Mouse (Mus musculus) CH12.LX (cell line): ENCODE measurements around the gene Prg4. TPM values are rescaled to one million over a fixed set of nuclear protein-coding genes. Genes with fewer than 3 reads are reported as not detected.

Experiments
- DNase-seq: peaks from one replicate; pipeline ENCODE4 v3.0.0-alpha.2; 2013; ENCODE audit errors: extremely low read depth
- H3K27ac ChIP-seq: 2 replicates; pipeline ENCODE4 v1.5.1; 2012; ENCODE audit warnings: low read depth, mild to moderate bottlenecking, control low read depth, moderate library complexity; ENCODE audit not compliant: insufficient read depth
- H3K27me3 ChIP-seq: replicated peaks from 2 replicates; pipeline ENCODE3; 2012; ENCODE audit warnings: inconsistent platforms
- H3K36me3 ChIP-seq, 2 experiments: replicated peaks in 1 of 2; 2 replicates each; pipeline versions ENCODE3 to v1.6.1; 2012; ENCODE audit warnings: inconsistent platforms in 1 of 2, low read length in 1 of 2, mild to moderate bottlenecking in 1 of 2, mixed read lengths in 1 of 2, moderate library complexity in 1 of 2; ENCODE audit not compliant: control insufficient read depth in 1 of 2, insufficient read depth in 1 of 2
- H3K4me1 ChIP-seq, 2 experiments: 2 replicates each; pipeline ENCODE4 v1.6.1; 2012; ENCODE audit warnings: inconsistent platforms in 1 of 2, moderate library complexity in 1 of 2; ENCODE audit not compliant: insufficient read depth in 2 of 2, control insufficient read depth in 1 of 2
- H3K4me2 ChIP-seq: 2 replicates; pipeline ENCODE4 v1.6.1; 2012; ENCODE audit warnings: low read depth, mild to moderate bottlenecking, control low read depth; ENCODE audit not compliant: poor library complexity, insufficient read depth, severe bottlenecking
- H3K4me3 ChIP-seq, 3 experiments: fragments of 150-350 bp in 1 of 3; sonication (generic) in 1 of 3; replicated peaks in 1 of 3; 2 replicates each; pipeline versions ENCODE3 to v1.5.1; 2011 to 2012; ENCODE audit warnings: low read depth in 2 of 3, low read length in 2 of 3, mild to moderate bottlenecking in 2 of 3, moderate library complexity in 2 of 3, control low read depth in 1 of 3, improper control_type of control experiment in 1 of 3, inconsistent platforms in 1 of 3, mixed read lengths in 1 of 3; ENCODE audit not compliant: poor library complexity in 1 of 3
- H3K79me2 ChIP-seq: replicated peaks from 2 replicates; pipeline ENCODE4 v1.6.1; 2012; ENCODE audit warnings: mild to moderate bottlenecking, moderate library complexity; ENCODE audit not compliant: control insufficient read depth, poor library complexity, insufficient read depth, severe bottlenecking; ENCODE audit errors: extremely low read depth
- H3K9ac ChIP-seq: 2 replicates; pipeline ENCODE4 v1.6.1; 2012; ENCODE audit warnings: low read depth, mild to moderate bottlenecking, control low read depth, moderate library complexity; ENCODE audit not compliant: insufficient read depth
- H3K9me3 ChIP-seq: replicated peaks from 2 replicates; pipeline ENCODE3; 2012; ENCODE audit warnings: low read length, inconsistent platforms, mixed read lengths
- CHD2 ChIP-seq: IDR thresholded peaks from 2 replicates; pipeline ENCODE4 v1.6.1; 2011; ENCODE audit warnings: low read length, improper control_type of control experiment
- CTCF ChIP-seq, 2 experiments: IDR thresholded peaks in 1 of 2; conservative IDR thresholded peaks in 1 of 2; 2 replicates each; pipeline ENCODE4 v1.5.1; 2011 to 2012; ENCODE audit warnings: low read depth in 2 of 2, low read length in 2 of 2, improper control_type of control experiment in 1 of 2, inconsistent platforms in 1 of 2, mild to moderate bottlenecking in 1 of 2, moderate library complexity in 1 of 2
- E2F4 ChIP-seq: IDR thresholded peaks from 2 replicates; pipeline ENCODE4 v1.6.1; 2011; ENCODE audit warnings: low read depth, low read length, improper control_type of control experiment; ENCODE audit not compliant: insufficient replicate concordance
- ELF1 ChIP-seq: IDR thresholded peaks from 2 replicates; pipeline ENCODE4 v1.6.1; 2014; ENCODE audit warnings: low read depth, mild to moderate bottlenecking, inconsistent platforms, low read length, improper control_type of control experiment
- ETS1 ChIP-seq: conservative IDR thresholded peaks from 2 replicates; pipeline ENCODE4 v1.6.1; 2012; ENCODE audit warnings: low read depth, mild to moderate bottlenecking, inconsistent platforms, low read length, improper control_type of control experiment, moderate library complexity
- GABPA ChIP-seq: IDR thresholded peaks from 2 replicates; pipeline ENCODE4 v1.6.1; 2012; ENCODE audit warnings: low read depth, low read length, improper control_type of control experiment, inconsistent platforms; ENCODE audit not compliant: insufficient replicate concordance
- JUND ChIP-seq: conservative IDR thresholded peaks from 2 replicates; pipeline ENCODE4 v1.6.1; 2011; ENCODE audit warnings: low read depth, low read length, improper control_type of control experiment
- MAFK ChIP-seq: IDR thresholded peaks from 2 replicates; pipeline ENCODE4 v1.6.1; 2011; ENCODE audit warnings: low read length, improper control_type of control experiment; ENCODE audit not compliant: insufficient replicate concordance
- MAZ ChIP-seq: IDR thresholded peaks from 2 replicates; pipeline ENCODE4 v1.6.1; 2012; ENCODE audit warnings: low read depth, mild to moderate bottlenecking, inconsistent platforms, low read length, improper control_type of control experiment, moderate library complexity
- MEF2A ChIP-seq: IDR thresholded peaks from 2 replicates; pipeline ENCODE4 v1.6.1; 2014; ENCODE audit warnings: low read depth, mild to moderate bottlenecking, inconsistent platforms, low read length, improper control_type of control experiment, borderline replicate concordance
- MXI1 ChIP-seq: IDR thresholded peaks from 2 replicates; pipeline ENCODE4 v1.6.1; 2011; ENCODE audit warnings: mild to moderate bottlenecking, low read depth, low read length, improper control_type of control experiment
- NELFE ChIP-seq: IDR thresholded peaks from 2 replicates; pipeline ENCODE4 v1.6.1; 2011; ENCODE audit warnings: low read depth, low read length, improper control_type of control experiment
- POLR2A ChIP-seq: IDR thresholded peaks from 2 replicates; pipeline ENCODE4 v1.6.1; 2011; ENCODE audit warnings: low read depth, mild to moderate bottlenecking, improper control_type of control experiment, low read length
- RAD21 ChIP-seq: IDR thresholded peaks from 2 replicates; pipeline ENCODE4 v1.6.1; 2011; ENCODE audit warnings: low read depth, mild to moderate bottlenecking, low read length, improper control_type of control experiment, moderate library complexity
- RCOR1 ChIP-seq: conservative IDR thresholded peaks from 2 replicates; pipeline ENCODE4 v1.6.1; 2012; ENCODE audit warnings: low read depth, mild to moderate bottlenecking, inconsistent platforms, low read length, improper control_type of control experiment
- SIN3A ChIP-seq: IDR thresholded peaks from 2 replicates; pipeline ENCODE4 v1.6.1; 2012; ENCODE audit warnings: low read length, improper control_type of control experiment, inconsistent platforms
- UBTF ChIP-seq: IDR thresholded peaks from 2 replicates; pipeline ENCODE4 v1.6.1; 2012; ENCODE audit warnings: low read depth, mild to moderate bottlenecking, inconsistent platforms, low read length, improper control_type of control experiment, moderate library complexity
- ZNF384 ChIP-seq: IDR thresholded peaks from 2 replicates; pipeline ENCODE4 v1.6.1; 2012; ENCODE audit warnings: low read depth, low read length, improper control_type of control experiment, inconsistent platforms
- dilution Hi-C: fragments of 300-500 bp; cut with MboI; formaldehyde crosslinking; loops from 2 replicates; pipeline ENCODE4 v1.14.3; 2020; ENCODE audit warnings: low sequenced_read_pairs; ENCODE audit not compliant: extremely low pct_unique_long_range_greater_than_20kb, extremely low pct_ligation_motif_present
- in situ Hi-C: fragments of 300-500 bp; cut with MboI; formaldehyde crosslinking; loops from 3 replicates; pipeline ENCODE4 v1.14.3; 2019; ENCODE audit warnings: low sequenced_read_pairs, low pct_ligation_motif_present, low pct_unique_long_range_greater_than_20kb, mixed read lengths
- polyA plus RNA-seq: library from polyadenylated mRNA; unstranded; fragments of >175 nt; gene quantifications from 2 replicates; pipeline ENCODE4 v1.2.1, GENCODE M21; 2012; ENCODE audit warnings: low read depth; ENCODE audit not compliant: insufficient read length
- total RNA-seq, 2 experiments: library from RNA; depleted of rRNA; stranded (reverse); fragments of 300-350 nt in 1 of 2; fragments of >200 nt in 1 of 2; gene quantifications; 2 replicates each; pipeline ENCODE4 v1.2.3; 2012 to 2014

The Prg4 gene
- total and polyA plus RNA-seq, 3 experiments, result 0.08 to 0.30 TPM; not detected in 1

DNA sequence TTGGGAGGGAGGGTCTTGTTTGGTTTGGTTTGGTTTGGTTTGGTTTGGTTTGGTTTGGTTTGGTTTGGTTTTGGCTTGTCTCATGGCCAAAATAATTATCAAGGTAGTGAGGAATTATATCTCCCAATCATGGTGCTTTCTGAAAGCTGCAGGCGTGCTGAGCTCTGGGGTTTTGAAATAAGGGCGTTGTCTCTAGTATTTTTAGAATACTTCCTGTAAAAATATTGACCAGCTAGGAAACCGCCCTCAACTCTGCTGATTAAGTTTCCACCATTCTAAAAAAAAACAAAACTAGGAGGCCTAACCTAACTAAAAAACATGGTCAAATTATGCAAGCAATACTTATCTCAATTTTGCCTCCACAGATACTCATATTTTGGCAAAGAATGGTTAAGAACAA is 6.4 kb downstream of the Prg4 start:
- Histone ChIP-seq H3K4me2 (no peak overlapping the region), H3K79me2 (no peaks in the 10 kb centered on the region), H3K27me3 (no peaks in the 10 kb centered on the region), H3K9me3 (no peaks in the 10 kb centered on the region), H3K36me3 (no peaks in the 10 kb centered on the region), H3K4me1 (no peaks in the 10 kb centered on the region), H3K27ac (no peak overlapping the region), H3K9ac (no peak overlapping the region), H3K4me3 (no peak overlapping the region)
- in situ Hi-C loops (no loop called here), dilution Hi-C loops (no loop called here)
- no peak for DNase-seq
- TF ChIP-seq E2F4 (no peak), RCOR1 (no peak), GABPA (no peak), SIN3A (no peak), RAD21 (no peak)

DNA sequence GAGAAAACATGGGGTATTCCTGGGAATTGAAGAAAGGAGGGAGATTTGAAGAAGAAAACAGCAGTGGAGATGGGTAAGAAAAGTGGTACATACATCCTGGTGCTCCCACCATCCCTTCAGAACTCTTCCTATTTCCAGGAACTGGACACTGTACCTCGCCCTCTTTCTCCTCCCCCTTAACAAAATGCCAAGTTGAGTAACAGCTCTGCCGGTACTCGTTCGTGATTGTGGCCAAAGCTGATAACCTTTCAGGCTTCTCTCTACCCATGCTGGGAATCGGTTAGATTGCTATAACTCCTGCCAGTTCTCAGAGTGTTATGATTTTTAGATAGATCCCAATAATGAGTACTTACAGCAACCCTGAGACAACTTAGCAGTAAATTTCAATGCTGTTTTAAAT is 7.0 kb downstream of the Prg4 start:
- TF ChIP-seq ELF1, result no peak
- no peak for TF ChIP-seq RAD21
- no peak for TF ChIP-seq CHD2
- no peak for TF ChIP-seq ZNF384
- no peak for TF ChIP-seq ETS1
- TF ChIP-seq UBTF, result no peak
- TF ChIP-seq MAZ, result no peak
- no peak for TF ChIP-seq MXI1
- TF ChIP-seq SIN3A, result no peak
- TF ChIP-seq MAFK, result no peak
- no peak for TF ChIP-seq JUND
- no peak for TF ChIP-seq CTCF (conservative IDR thresholded peaks at IDR 0.05 in 1 of 2, IDR thresholded peaks at IDR 0.05 in 1 of 2; ENCODE audit: low read depth in 2 of 2, low read length in 2 of 2)
- no peak for TF ChIP-seq POLR2A
- no peak for TF ChIP-seq MEF2A
- no peak for TF ChIP-seq NELFE
- TF ChIP-seq, all 38 proteins: peak for 0
- Histone ChIP-seq H3K36me3 (no peaks in the 10 kb centered on the region), H3K4me2 (no peak overlapping the region), H3K9ac (no peak overlapping the region), H3K27ac (no peak overlapping the region), H3K27me3 (no peaks in the 10 kb centered on the region), H3K79me2 (no peaks in the 10 kb centered on the region), H3K9me3 (no peaks in the 10 kb centered on the region), H3K4me1 (no peaks in the 10 kb centered on the region), H3K4me3 (no peak overlapping the region)
- no peak for DNase-seq
- dilution Hi-C loops (no loop called here), in situ Hi-C loops (no loop called here)
